Mouse (Mus musculus) kidney, embryonic 14.5 days (tissue): ENCODE results near the gene Brms1. TPM values are rescaled to one million over a fixed set of nuclear protein-coding genes. Genes with fewer than 3 reads are reported as not detected.
A peak's percentile ranks its signal among the peaks of the same experiment; 100 is the strongest.
"Not testable (repeated sequence)": the region's sequence is repeated elsewhere in the genome, so short reads cannot be mapped to it uniquely, and the experiment has no call there.

Experiments used
- ATAC-seq: fragments of 200-750 bp; cut with Nextera tagmentation; 2 replicates; pipeline ENCODE4 v1.8.0; 2017; ENCODE audit warnings: moderate number of reproducible peaks, mild to moderate bottlenecking, moderate TSS enrichment, moderate library complexity; ENCODE audit not compliant: low FRiP score, low TSS enrichment
- H3K27ac ChIP-seq: fragments of 300-500 bp; sonication (generic); 2 replicates; pipeline ENCODE4 v1.5.1; 2014; ENCODE audit warnings: low read depth, mild to moderate bottlenecking, low read length, moderate library complexity, mixed read lengths
- H3K27me3 ChIP-seq: fragments of 300-500 bp; sonication (generic); 2 replicates; pipeline ENCODE4 v1.6.1; 2014; ENCODE audit warnings: mild to moderate bottlenecking, low read length; ENCODE audit not compliant: control insufficient read depth, insufficient read depth
- H3K36me3 ChIP-seq: fragments of 300-500 bp; sonication (generic); 2 replicates; pipeline ENCODE4 v1.6.1; 2014; ENCODE audit warnings: low read length, mixed read lengths; ENCODE audit not compliant: control insufficient read depth, insufficient read depth
- H3K4me1 ChIP-seq: fragments of 300-500 bp; sonication (generic); 2 replicates; pipeline ENCODE4 v1.6.1; 2014; ENCODE audit warnings: low read length, mixed read lengths; ENCODE audit not compliant: control insufficient read depth, insufficient read depth
- H3K4me2 ChIP-seq: fragments of 300-500 bp; sonication (generic); replicated peaks from 2 replicates; pipeline ENCODE4 v1.6.1; 2014; ENCODE audit warnings: low read depth, mild to moderate bottlenecking, low read length
- H3K4me3 ChIP-seq: fragments of 300-500 bp; sonication (generic); 2 replicates; pipeline ENCODE4 v1.5.1; 2014; ENCODE audit warnings: mild to moderate bottlenecking, low read length
- H3K9ac ChIP-seq: fragments of 300-500 bp; sonication (generic); 2 replicates; pipeline ENCODE4 v1.6.1; 2014; ENCODE audit warnings: low read depth, mild to moderate bottlenecking, low read length, moderate library complexity
- H3K9me3 ChIP-seq: fragments of 300-500 bp; sonication (generic); 2 replicates; pipeline ENCODE4 v1.6.1; 2016; ENCODE audit warnings: low read length; ENCODE audit not compliant: control insufficient read depth
- WGBS: fragments of 180-500 bp; shearing (Covaris S2); extraction: QIAGEN DNeasy Blood & Tissue Kit; methylation state at CpG from one replicate; pipeline ENCODE4 v1.1.7; 2014; 5-methylcytosine and 5-hydroxymethylcytosine counted together
- polyA plus RNA-seq: library from polyadenylated mRNA; unstranded; fragments of >200 nt; fragmentation: Nextera tagmentation; extraction: Ambion mirVana; gene quantifications from 2 replicates; pipeline ENCODE4 v1.2.1, GENCODE M21; 2014

The Brms1 gene
- polyA plus RNA-seq, 1 experiment from 2014 or later, result 57.5 TPM

GRCm38 (mm10) chr19:5086533-5086932, 45.4 kb downstream of the Brms1 start:
- ATAC-seq, H3K27ac ChIP-seq, H3K4me2 ChIP-seq, H3K4me3 ChIP-seq, H3K9me3 ChIP-seq, H3K9ac ChIP-seq: not testable (repeated sequence)
- H3K27me3 ChIP-seq, result peaks cover 49% of the 10 kb centered on the region
- H3K4me1 ChIP-seq, result peaks cover 13% of the 10 kb centered on the region; the same call in 1 of the 2 replicates
- 52% methylated on average over 4 of the region's 4 CpGs for WGBS
- H3K36me3 ChIP-seq, result peaks cover 15% of the 10 kb centered on the region

- H3K4me3 ChIP-seq, result peak within 1 kb of the TSS; percentile 91
- peak within 1 kb of the TSS; percentile 74 for H3K9ac ChIP-seq
- no peaks in the 10 kb centered on the region for H3K9me3 ChIP-seq
- peak within 1 kb of the TSS; percentile 94 for H3K4me2 ChIP-seq
- peak within 1 kb of the TSS; percentile 62; the same call in 1 of the 2 replicates for H3K27ac ChIP-seq
- H3K27me3 ChIP-seq, result peaks cover 34% of the 10 kb centered on the region
- peaks cover 13% of the 10 kb centered on the region; the same call in 1 of the 2 replicates for H3K4me1 ChIP-seq
- WGBS, result under 1% methylated on average over 58 of the region's 58 CpGs
- H3K36me3 ChIP-seq, result peaks cover 26% of the 10 kb centered on the region
- ATAC-seq, result peak; percentile 91
These were observed 47.0 kb downstream of the Brms1 start, which contains the start of gene Yif1a for GRCm38 (mm10) chr19:5087884-5088728. Yif1a (plus strand) TSS chr19:5088538.

DNA sequence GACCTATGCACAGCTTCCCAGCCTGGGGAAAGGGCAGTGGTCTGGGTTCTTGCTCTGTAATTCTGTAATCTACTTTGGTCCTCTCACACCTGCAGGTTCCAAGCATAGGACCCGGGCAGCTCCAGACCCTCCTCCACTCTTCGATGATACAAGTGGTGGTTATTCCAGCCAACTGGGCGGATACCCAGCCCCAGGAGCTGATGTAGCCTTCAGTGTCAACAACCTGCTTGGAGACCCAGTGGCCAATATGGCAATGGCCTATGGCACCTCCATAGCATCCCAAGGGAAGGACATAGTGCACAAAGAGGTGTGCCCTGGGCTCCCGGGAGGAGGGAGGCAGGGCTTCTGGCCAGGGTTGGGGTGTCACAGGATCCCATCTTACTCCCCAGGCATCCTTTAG, 48.2 kb downstream of the Brms1 start:
- H3K9me3 ChIP-seq, result no peaks in the 10 kb centered on the region
- H3K4me1 ChIP-seq, result peaks cover 14% of the 10 kb centered on the region; the same call in 1 of the 2 replicates
- H3K27ac ChIP-seq, result no peak overlapping the region
- H3K4me2 ChIP-seq, result peak overlapping the region; percentile 94
- H3K4me3 ChIP-seq, result peak overlapping the region; percentile 91
- no peak for ATAC-seq
- peaks cover 21% of the 10 kb centered on the region for H3K27me3 ChIP-seq
- peak overlapping the region; percentile 74; the same call in 1 of the 2 replicates for H3K9ac ChIP-seq
- 95% methylated on average over 4 of the region's 4 CpGs for WGBS
- H3K36me3 ChIP-seq, result peaks cover 33% of the 10 kb centered on the region

DNA sequence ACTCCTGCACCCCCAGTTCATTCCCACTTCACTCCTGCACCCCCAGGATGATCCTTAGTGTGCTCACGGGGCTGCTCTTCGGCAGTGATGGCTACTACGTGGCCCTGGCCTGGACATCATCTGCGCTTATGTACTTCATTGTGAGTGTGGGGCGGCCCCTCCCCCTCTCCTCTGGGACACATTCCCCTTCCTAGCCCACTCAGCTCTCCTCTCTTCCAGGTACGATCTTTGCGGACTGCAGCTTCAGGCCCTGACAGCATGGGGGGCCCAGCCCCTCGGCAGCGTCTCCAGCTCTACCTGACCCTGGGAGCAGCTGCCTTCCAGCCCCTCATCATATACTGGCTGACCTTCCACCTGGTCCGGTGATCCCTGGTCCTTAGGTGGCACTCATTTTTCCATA, 50.9 kb downstream of the Brms1 start:
- 89% methylated on average over 10 of the region's 10 CpGs for WGBS
- H3K4me1 ChIP-seq, result peaks cover 32% of the 10 kb centered on the region
- no peak overlapping the region for H3K27ac ChIP-seq
- no peaks in the 10 kb centered on the region for H3K9me3 ChIP-seq
- no peak for ATAC-seq
- H3K36me3 ChIP-seq, result peaks cover 33% of the 10 kb centered on the region
- no peak overlapping the region for H3K9ac ChIP-seq
- H3K27me3 ChIP-seq, result no peaks in the 10 kb centered on the region
- H3K4me3 ChIP-seq, result no peak overlapping the region
- H3K4me2 ChIP-seq, result no peak overlapping the region

- Histone ChIP-seq H3K36me3 (peaks cover 33% of the 10 kb centered on the region), H3K4me2 (no peak overlapping the region), H3K27ac (no peak overlapping the region), H3K4me3 (no peak overlapping the region), H3K4me1 (peaks cover 39% of the 10 kb centered on the region), H3K27me3 (no peaks in the 10 kb centered on the region), H3K9ac (no peak overlapping the region), H3K9me3 (no peaks in the 10 kb centered on the region)
- no peak for ATAC-seq
- 70% methylated on average over 12 of the region's 12 CpGs for WGBS
These were observed 52.5 kb downstream of the Brms1 start for GRCm38 (mm10) chr19:5093481-5094242.

DNA sequence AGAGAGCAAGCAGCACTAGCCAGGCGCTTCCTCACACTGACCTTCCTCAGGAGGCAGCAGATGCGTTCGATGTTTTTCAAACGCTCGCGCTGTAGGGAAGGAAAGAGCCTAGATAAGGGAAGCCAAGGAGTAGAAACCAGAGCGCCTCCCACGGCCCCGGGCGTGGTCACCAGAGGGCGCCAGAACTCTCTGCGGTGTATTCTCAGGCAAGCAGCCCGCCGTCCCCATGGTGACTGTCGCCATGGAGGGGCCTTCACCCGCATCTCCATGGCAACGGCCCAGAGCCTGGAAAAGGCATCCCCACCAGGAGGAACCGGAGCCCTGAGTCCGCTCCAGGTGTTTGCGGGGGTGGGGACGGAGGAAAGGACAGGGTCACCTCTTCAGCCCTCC, 53.1 kb downstream of the Brms1 start:
- ATAC-seq, result peak; percentile 68

DNA sequence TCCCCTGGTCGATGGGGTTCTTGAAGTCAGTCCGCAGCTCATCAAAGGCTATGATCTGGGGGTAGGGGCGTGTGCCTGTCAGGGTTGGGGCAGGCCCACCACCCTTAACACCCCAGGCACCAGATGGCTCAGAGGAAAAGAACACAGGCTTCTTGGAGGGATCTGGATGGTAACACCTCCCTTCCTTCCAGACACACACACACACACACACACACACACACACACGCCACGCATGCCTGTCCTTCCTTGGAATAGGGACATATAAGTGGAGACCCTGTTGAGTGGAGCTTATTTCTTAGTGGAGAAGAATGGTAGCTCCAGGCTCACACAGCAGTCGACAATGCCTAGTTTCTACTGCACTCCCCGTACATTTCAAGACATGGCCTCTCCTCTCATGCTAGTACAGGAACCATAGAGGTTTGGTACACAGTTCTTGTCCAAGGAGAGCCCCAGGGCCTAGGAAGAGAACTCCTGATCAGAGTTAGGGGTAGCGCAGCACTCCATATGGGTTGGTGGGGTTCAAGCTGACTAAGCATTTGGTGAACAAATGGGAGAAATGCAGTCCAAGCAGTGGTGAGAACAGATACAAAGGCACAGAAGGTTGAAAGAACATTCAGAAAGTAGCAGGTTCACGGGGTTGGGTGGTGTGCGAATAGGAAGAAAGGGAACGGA, 53.7 kb downstream of the Brms1 start:
- no peak overlapping the region for H3K27ac ChIP-seq
- H3K4me2 ChIP-seq, result no peak overlapping the region
- ATAC-seq, result no peak
- no peaks in the 10 kb centered on the region for H3K9me3 ChIP-seq
- no peak overlapping the region for H3K4me3 ChIP-seq
- WGBS, result 43% methylated on average over 11 of the region's 11 CpGs
- H3K9ac ChIP-seq, result no peak overlapping the region
- peaks cover 39% of the 10 kb centered on the region for H3K36me3 ChIP-seq
- H3K27me3 ChIP-seq, result no peaks in the 10 kb centered on the region
- peaks cover 38% of the 10 kb centered on the region for H3K4me1 ChIP-seq

More for the DNA sequence above, 53.1 kb downstream of the Brms1 start:
- no peaks in the 10 kb centered on the region for H3K27me3 ChIP-seq
- no peak overlapping the region for H3K4me2 ChIP-seq
- peaks cover 38% of the 10 kb centered on the region for H3K4me1 ChIP-seq
- no peak overlapping the region for H3K9ac ChIP-seq
- no peaks in the 10 kb centered on the region for H3K9me3 ChIP-seq
- H3K4me3 ChIP-seq, result no peak overlapping the region
- 1% methylated on average over 21 of the region's 21 CpGs for WGBS
- no peak overlapping the region for H3K27ac ChIP-seq
- peaks cover 35% of the 10 kb centered on the region for H3K36me3 ChIP-seq

- H3K9me3 ChIP-seq, result no peaks in the 10 kb centered on the region
- peaks cover 38% of the 10 kb centered on the region for H3K4me1 ChIP-seq
- no peak overlapping the region for H3K27ac ChIP-seq
- H3K4me2 ChIP-seq, result no peak overlapping the region; the same call in 1 of the 2 replicates
- WGBS, result 17% methylated on average over 9 of the region's 9 CpGs
- H3K36me3 ChIP-seq, result peaks cover 43% of the 10 kb centered on the region
- no peak overlapping the region for H3K4me3 ChIP-seq
- no peak for ATAC-seq
- no peaks in the 10 kb centered on the region for H3K27me3 ChIP-seq
- H3K9ac ChIP-seq, result no peak overlapping the region
These were observed 54.8 kb downstream of the Brms1 start for GRCm38 (mm10) chr19:5095887-5096474.
